Mouse (Mus musculus): ENCODE measurements at regions not wholly inside any gene's neighbourhood (a gene's known extent, or its start where the extent isn't known, plus 50 kb on each side); places are given as distances from the start of the nearest gene placed in this dataset.

- H3K4me2 ChIP-seq (ENCODE audit: low read depth, low read length), result no peak overlapping the region
- H3K36me3 ChIP-seq (ENCODE audit: control insufficient read depth, insufficient read depth, low read length), result no peaks in the 10 kb centered on the region
- WGBS, result 42% methylated on average over 4 of the region's 4 CpGs
- ATAC-seq (ENCODE audit: insufficient read depth, low FRiP score), result no peak
- H3K9me3 ChIP-seq (replicated peaks; ENCODE audit: control insufficient read depth, low read length), result peaks cover 6% of the 10 kb centered on the region; the same call in 1 of the 2 replicates
- H3K27ac ChIP-seq (ENCODE audit: low read length), result no peak overlapping the region
- no peaks in the 10 kb centered on the region for H3K27me3 ChIP-seq (ENCODE audit: control insufficient read depth, insufficient read depth, low read length)
- no peaks in the 10 kb centered on the region for H3K4me1 ChIP-seq (ENCODE audit: control insufficient read depth, insufficient read depth, low read length)
- no peak overlapping the region for H3K4me3 ChIP-seq (replicated peaks; ENCODE audit: low read length)
- H3K9ac ChIP-seq (ENCODE audit: low read length), result no peak overlapping the region
Observed at GRCm38 (mm10) chr9:30824056-30824625, 98.1 kb downstream of the Adamts15 start.

- ATAC-seq (ENCODE audit: insufficient read depth, low FRiP score), result no peak
- no peaks in the 10 kb centered on the region for H3K36me3 ChIP-seq (ENCODE audit: control insufficient read depth, insufficient read depth, low read length)
- 70% methylated on average over 2 of the region's 2 CpGs for WGBS
Observed at GRCm38 (mm10) chr9:30820806-30821375, 101.4 kb downstream of the Adamts15 start.

GRCm38 (mm10) chr9:30813246-30813645, 109.0 kb downstream of the Adamts15 start:
- no peak overlapping the region for H3K4me2 ChIP-seq (ENCODE audit: low read depth, low read length)
- ATAC-seq (ENCODE audit: insufficient read depth, low FRiP score), result no peak
- no peak overlapping the region for H3K9ac ChIP-seq (ENCODE audit: low read length)
- no peak overlapping the region for H3K4me3 ChIP-seq (replicated peaks; ENCODE audit: low read length)
- H3K9me3 ChIP-seq (replicated peaks; ENCODE audit: control insufficient read depth, low read length), result no peaks in the 10 kb centered on the region
- peaks cover 9% of the 10 kb centered on the region for H3K4me1 ChIP-seq (ENCODE audit: control insufficient read depth, insufficient read depth, low read length)
- 61% methylated on average over 4 of the region's 4 CpGs for WGBS
- H3K27ac ChIP-seq (ENCODE audit: low read length), result no peak overlapping the region
- no peaks in the 10 kb centered on the region for H3K36me3 ChIP-seq (ENCODE audit: control insufficient read depth, insufficient read depth, low read length)
- no peaks in the 10 kb centered on the region for H3K27me3 ChIP-seq (ENCODE audit: control insufficient read depth, insufficient read depth, low read length)

More at GRCm38 (mm10) chr9:30820806-30821375, 101.4 kb downstream of the Adamts15 start:
- H3K4me2 ChIP-seq (ENCODE audit: low read depth, low read length), result no peak overlapping the region
- no peaks in the 10 kb centered on the region for H3K4me1 ChIP-seq (ENCODE audit: control insufficient read depth, insufficient read depth, low read length)
- no peaks in the 10 kb centered on the region for H3K27me3 ChIP-seq (ENCODE audit: control insufficient read depth, insufficient read depth, low read length)
- peaks cover 3% of the 10 kb centered on the region; the same call in 1 of the 2 replicates for H3K9me3 ChIP-seq (replicated peaks; ENCODE audit: control insufficient read depth, low read length)
- H3K9ac ChIP-seq (ENCODE audit: low read length), result no peak overlapping the region
- no peak overlapping the region for H3K27ac ChIP-seq (ENCODE audit: low read length)
- no peak overlapping the region for H3K4me3 ChIP-seq (replicated peaks; ENCODE audit: low read length)

GRCm38 (mm10) chr9:30810843-30811242, 111.4 kb downstream of the Adamts15 start:
- Histone ChIP-seq H3K27me3 (ENCODE audit: control insufficient read depth, insufficient read depth, low read length) (no peaks in the 10 kb centered on the region), H3K9ac (ENCODE audit: low read length) (no peak overlapping the region), H3K4me3 (replicated peaks; ENCODE audit: low read length) (no peak overlapping the region), H3K27ac (ENCODE audit: low read length) (no peak overlapping the region), H3K4me1 (ENCODE audit: control insufficient read depth, insufficient read depth, low read length) (peaks cover 9% of the 10 kb centered on the region), H3K9me3 (replicated peaks; ENCODE audit: control insufficient read depth, low read length) (0 out of 2 replicates have a peak, but pooled peaks cover 4% of the 10 kb centered on the region), H3K4me2 (ENCODE audit: low read depth, low read length) (no peak overlapping the region), H3K36me3 (ENCODE audit: control insufficient read depth, insufficient read depth, low read length) (no peaks in the 10 kb centered on the region)
- 14% methylated on average over 1 of the region's 1 CpGs for WGBS
- ATAC-seq (ENCODE audit: insufficient read depth, low FRiP score), result no peak

GRCm38 (mm10) chr9:30810290-30810689, 112.0 kb downstream of the Adamts15 start:
- Histone ChIP-seq H3K9me3 (replicated peaks; ENCODE audit: control insufficient read depth, low read length) (0 out of 2 replicates have a peak, but pooled peaks cover 4% of the 10 kb centered on the region), H3K4me3 (replicated peaks; ENCODE audit: low read length) (no peak overlapping the region), H3K4me1 (ENCODE audit: control insufficient read depth, insufficient read depth, low read length) (peaks cover 9% of the 10 kb centered on the region), H3K4me2 (ENCODE audit: low read depth, low read length) (no peak overlapping the region), H3K27ac (ENCODE audit: low read length) (no peak overlapping the region), H3K9ac (ENCODE audit: low read length) (no peak overlapping the region), H3K36me3 (ENCODE audit: control insufficient read depth, insufficient read depth, low read length) (no peaks in the 10 kb centered on the region), H3K27me3 (ENCODE audit: control insufficient read depth, insufficient read depth, low read length) (no peaks in the 10 kb centered on the region)
- 61% methylated on average over 4 of the region's 4 CpGs for WGBS
- ATAC-seq (ENCODE audit: insufficient read depth, low FRiP score), result no peak

GRCm38 (mm10) chr9:30808863-30809491, 113.3 kb downstream of the Adamts15 start:
- peak; percentile 60 for ATAC-seq (ENCODE audit: insufficient read depth, low FRiP score)
- no peak overlapping the region for H3K4me3 ChIP-seq (replicated peaks; ENCODE audit: low read length)
- H3K27me3 ChIP-seq (ENCODE audit: control insufficient read depth, insufficient read depth, low read length), result no peaks in the 10 kb centered on the region
- H3K9ac ChIP-seq (ENCODE audit: low read length), result no peak overlapping the region
- 23% methylated on average over 11 of the region's 11 CpGs for WGBS
- H3K27ac ChIP-seq (ENCODE audit: low read length), result no peak overlapping the region
- H3K4me1 ChIP-seq (ENCODE audit: control insufficient read depth, insufficient read depth, low read length), result peaks cover 12% of the 10 kb centered on the region
- no peak overlapping the region for H3K4me2 ChIP-seq (ENCODE audit: low read depth, low read length)
- H3K9me3 ChIP-seq (replicated peaks; ENCODE audit: control insufficient read depth, low read length), result 0 out of 2 replicates have a peak, but pooled peaks cover 4% of the 10 kb centered on the region
- no peaks in the 10 kb centered on the region for H3K36me3 ChIP-seq (ENCODE audit: control insufficient read depth, insufficient read depth, low read length)

- 0 out of 2 replicates have a peak, but pooled peaks cover 4% of the 10 kb centered on the region for H3K9me3 ChIP-seq (replicated peaks; ENCODE audit: control insufficient read depth, low read length)
- no peak for ATAC-seq (ENCODE audit: insufficient read depth, low FRiP score)
- no peaks in the 10 kb centered on the region for H3K36me3 ChIP-seq (ENCODE audit: control insufficient read depth, insufficient read depth, low read length)
- H3K9ac ChIP-seq (ENCODE audit: low read length), result no peak overlapping the region
- no peaks in the 10 kb centered on the region for H3K27me3 ChIP-seq (ENCODE audit: control insufficient read depth, insufficient read depth, low read length)
- WGBS, result 61% methylated on average over 10 of the region's 10 CpGs
- no peak overlapping the region for H3K4me3 ChIP-seq (replicated peaks; ENCODE audit: low read length)
- no peak overlapping the region for H3K4me2 ChIP-seq (ENCODE audit: low read depth, low read length)
- H3K27ac ChIP-seq (ENCODE audit: low read length), result no peak overlapping the region
- H3K4me1 ChIP-seq (ENCODE audit: control insufficient read depth, insufficient read depth, low read length), result peaks cover 9% of the 10 kb centered on the region
Observed at GRCm38 (mm10) chr9:30803755-30804532, 118.3 kb downstream of the Adamts15 start.

- 85% methylated on average over 3 of the region's 3 CpGs for WGBS
- Histone ChIP-seq H3K4me1 (ENCODE audit: control insufficient read depth, insufficient read depth, low read length) (peaks cover 3% of the 10 kb centered on the region; the same call in 1 of the 2 replicates), H3K36me3 (ENCODE audit: control insufficient read depth, insufficient read depth, low read length) (no peaks in the 10 kb centered on the region), H3K9ac (ENCODE audit: low read length) (no peak overlapping the region), H3K4me2 (ENCODE audit: low read depth, low read length) (no peak overlapping the region), H3K27me3 (ENCODE audit: control insufficient read depth, insufficient read depth, low read length) (no peaks in the 10 kb centered on the region), H3K4me3 (replicated peaks; ENCODE audit: low read length) (no peak overlapping the region), H3K9me3 (replicated peaks; ENCODE audit: control insufficient read depth, low read length) (0 out of 2 replicates have a peak, but pooled peaks cover under 1% of the 10 kb centered on the region), H3K27ac (ENCODE audit: low read length) (no peak overlapping the region)
- no peak for ATAC-seq (ENCODE audit: insufficient read depth, low FRiP score)
Observed at GRCm38 (mm10) chr9:30802826-30803225, 119.4 kb downstream of the Adamts15 start.
